Mouse (Mus musculus) spleen, adult 2 months (tissue): ENCODE results near the gene Cyp2s1.

Experiments used
- CTCF ChIP-seq: fragments of 200-500 bp; IDR thresholded peaks from 2 replicates; pipeline ENCODE4 v1.5.1; 2011; ENCODE audit warnings: mild to moderate bottlenecking, inconsistent platforms; ENCODE audit not compliant: insufficient read depth, insufficient read length, insufficient replicate concordance; ENCODE audit errors: extremely low read depth
- POLR2A ChIP-seq: fragments of 200-500 bp; IDR thresholded peaks from 2 replicates; pipeline ENCODE4 v1.6.1; 2011; ENCODE audit warnings: low read depth, low read length, inconsistent platforms

- no peak for TF ChIP-seq CTCF
- TF ChIP-seq POLR2A, result no peak
These were observed 48.5 kb downstream of the Cyp2s1 start for GRCm38 (mm10) chr7:25768229-25768628.
